Comparison of ENCODE assay signal across 8 mouse cellular contexts in the genomic region with DNA sequence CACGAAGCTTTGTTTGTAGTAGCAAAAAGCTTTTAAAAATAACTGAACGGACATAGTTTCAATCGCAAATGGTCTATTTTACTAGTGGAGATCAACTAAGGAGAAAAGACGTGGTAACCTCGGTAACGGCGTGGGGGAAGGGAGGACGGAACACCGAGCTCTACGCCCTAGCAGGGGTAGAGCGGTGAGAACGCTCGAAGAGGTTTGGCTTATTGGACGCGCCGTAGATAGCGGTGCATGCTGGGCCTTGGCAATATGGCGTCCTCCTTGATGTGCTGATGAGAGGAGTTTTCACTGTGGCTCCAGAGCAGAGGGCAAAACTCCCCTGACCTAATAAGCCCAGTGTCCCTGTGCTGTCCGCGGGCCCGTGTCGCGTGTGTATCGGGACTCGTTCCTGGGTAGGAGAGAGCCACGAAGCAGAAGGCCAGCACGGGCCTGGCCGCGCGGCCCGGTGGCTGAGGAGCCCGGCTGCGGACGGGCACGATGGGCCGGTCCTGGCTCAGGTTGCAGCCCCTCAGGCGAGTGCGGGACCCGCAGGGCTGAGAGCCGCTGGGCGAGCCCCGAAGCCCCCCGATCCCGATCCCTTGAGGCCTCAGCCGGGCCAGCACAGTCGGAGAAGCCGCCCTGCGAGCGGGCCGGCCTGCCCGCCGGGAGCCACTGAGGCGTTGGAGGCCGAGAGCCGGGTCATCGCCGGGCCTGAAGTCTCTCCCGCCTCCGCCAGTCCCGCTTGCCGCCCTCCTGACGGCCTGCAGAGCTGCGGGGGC. TPM values are rescaled to one million over a fixed set of nuclear protein-coding genes. Genes with fewer than 3 reads are reported as not detected.
DNase-seq lines count a peak whose midpoint lies in the region; ATAC-seq lines count a peak whose summit lies in the region.

A gene (plus strand): TSS at position 143 of the 764 bp plus-strand sequence.

- intact Hi-C loops in left cerebral cortex, postnatal 14 days (cut with DNase I) = loop anchor here (5.0 kb wide), 1 partner anchor 56 kb away; a partner anchor contains a TSS

- peak within 1 kb of the TSS; percentile 92 for H3K4me3 ChIP-seq in intestine, embryonic 14.5 days (ENCODE audit: low read depth, low read length)

- H3K9ac ChIP-seq in intestine, embryonic 14.5 days (ENCODE audit: low read length) = peak within 1 kb of the TSS; percentile 97

- H3K4me1 ChIP-seq in intestine, embryonic 14.5 days (replicated peaks; ENCODE audit: control insufficient read depth, insufficient read depth, low read length) = peaks cover 10% of the 10 kb centered on the region

- DNase-seq in adrenal gland, adult 18-20 months (ENCODE audit: low spot score in 2 of 2) = peak; percentile 99
- peak; percentile 97 for DNase-seq in embryo, embryonic 11 days
- DNase-seq in gastrocnemius, postnatal 25 days = peak; percentile 95
- DNase-seq in intestine, embryonic 14.5 days (ENCODE audit: low spot score) = peak; percentile 99
- DNase-seq in left cerebral cortex, postnatal 14 days (ENCODE audit: low spot score in 2 of 2) = peak; percentile 99
- DNase-seq in mesoderm, embryonic 11.5 days (ENCODE audit: low read depth, low spot score) = peak; percentile 96
- peak; percentile 96 to 98 for DNase-seq in right cerebral cortex, postnatal 36 days (ENCODE audit: low spot score in 2 of 2)
- DNase-seq in yolk sac, embryonic 10.5 days (ENCODE audit: low spot score) = peak; percentile 96

- peak; percentile 97 for ATAC-seq in intestine, embryonic 14.5 days (replicated peaks; ENCODE audit: low FRiP score, low TSS enrichment, low read depth)

- peak within 1 kb of the TSS; percentile 75 for H3K27ac ChIP-seq in intestine, embryonic 14.5 days (ENCODE audit: low read depth)

- H3K27me3 ChIP-seq in intestine, embryonic 14.5 days (replicated peaks; ENCODE audit: control insufficient read depth, insufficient read depth, low read length) = no peaks in the 10 kb centered on the region

- no peaks in the 10 kb centered on the region for H3K9me3 ChIP-seq in intestine, embryonic 14.5 days (ENCODE audit: control insufficient read depth, low read length)

- H3K36me3 ChIP-seq in intestine, embryonic 14.5 days (ENCODE audit: control insufficient read depth, insufficient read depth, low read length) = 0 out of 2 replicates have a peak, but pooled peaks cover 3% of the 10 kb centered on the region

- WGBS in intestine, embryonic 14.5 days = 2% methylated on average over 63 of the region's 63 CpGs

- peak within 1 kb of the TSS; percentile 95 for H3K4me2 ChIP-seq in intestine, embryonic 14.5 days (ENCODE audit: low read length)

RNA-seq across cellular contexts. Expression of the gene that starts here (rescaled TPM):
- 10 to 100 TPM; 44.4 to 50.2 TPM for total RNA-seq in adrenal gland, adult 18-20 months (2021)
- total RNA-seq in gastrocnemius, postnatal 25 days (2021) = 10 to 100 TPM; 23.7 to 24.8 TPM
- 11.2 and 12.9 TPM in 2 replicates for polyA plus RNA-seq in intestine, embryonic 14.5 days (2014; fragmentation: Nextera tagmentation; extraction: Ambion mirVana)
- total RNA-seq in left cerebral cortex, postnatal 14 days (2021) = 10 to 100 TPM; 52.8 to 56.2 TPM

Comparison
In these comparisons a context has a peak if more than half of its experiments do, and no peak if none do; other contexts are left out.
1. Peak in every context shown above with its lines: DNase-seq, ATAC-seq, H3K4me3 ChIP-seq and H3K27ac ChIP-seq.